Mouse (Mus musculus) intestine, embryonic 15.5 days (tissue): ENCODE data around the gene 1700001C19Rik. TPM values are rescaled to one million over a fixed set of nuclear protein-coding genes. Genes with fewer than 3 reads are reported as not detected.

ENCODE experiments used
- ATAC-seq: fragments of 200-750 bp; cut with Nextera tagmentation; 2 replicates; pipeline ENCODE4 v1.8.0; 2017; ENCODE audit warnings: moderate TSS enrichment, moderate library complexity
- H3K27ac ChIP-seq: fragments of 300-500 bp; sonication (generic); 2 replicates; pipeline ENCODE4 v1.5.1; 2015; ENCODE audit warnings: mild to moderate bottlenecking, inconsistent platforms
- H3K27me3 ChIP-seq: fragments of 300-500 bp; sonication (generic); replicated peaks from 2 replicates; pipeline ENCODE4 v1.6.1; 2015; ENCODE audit warnings: inconsistent platforms
- H3K36me3 ChIP-seq: fragments of 300-500 bp; sonication (generic); 2 replicates; pipeline ENCODE4 v1.6.1; 2015; ENCODE audit warnings: inconsistent platforms
- H3K4me1 ChIP-seq: fragments of 300-500 bp; sonication (generic); replicated peaks from 2 replicates; pipeline ENCODE4 v1.6.1; 2015; ENCODE audit warnings: inconsistent platforms
- H3K4me2 ChIP-seq: fragments of 300-500 bp; sonication (generic); replicated peaks from 2 replicates; pipeline ENCODE4 v1.6.1; 2015; ENCODE audit warnings: mild to moderate bottlenecking, inconsistent platforms
- H3K4me3 ChIP-seq: fragments of 300-500 bp; sonication (generic); replicated peaks from 2 replicates; pipeline ENCODE4 v1.5.1; 2015; ENCODE audit warnings: inconsistent platforms
- H3K9ac ChIP-seq: fragments of 300-500 bp; sonication (generic); 2 replicates; pipeline ENCODE4 v1.6.1; 2015; ENCODE audit warnings: inconsistent platforms
- H3K9me3 ChIP-seq: fragments of 300-500 bp; sonication (generic); 2 replicates; pipeline ENCODE4 v1.6.1; 2016; ENCODE audit warnings: inconsistent platforms
- WGBS: fragments of 180-500 bp; shearing (Covaris S2); methylation state at CpG from one replicate; pipeline ENCODE4 v1.1.7; 2015; 5-methylcytosine and 5-hydroxymethylcytosine counted together
- polyA plus RNA-seq: library from polyadenylated mRNA; unstranded; fragments of >200 nt; fragmentation: Nextera tagmentation; extraction: Ambion mirVana; gene quantifications from 2 replicates; pipeline ENCODE4 v1.2.1, GENCODE M21; 2015

The 1700001C19Rik gene
- polyA plus RNA-seq, result 0.28 and 0.38 TPM in 2 replicates

DNA sequence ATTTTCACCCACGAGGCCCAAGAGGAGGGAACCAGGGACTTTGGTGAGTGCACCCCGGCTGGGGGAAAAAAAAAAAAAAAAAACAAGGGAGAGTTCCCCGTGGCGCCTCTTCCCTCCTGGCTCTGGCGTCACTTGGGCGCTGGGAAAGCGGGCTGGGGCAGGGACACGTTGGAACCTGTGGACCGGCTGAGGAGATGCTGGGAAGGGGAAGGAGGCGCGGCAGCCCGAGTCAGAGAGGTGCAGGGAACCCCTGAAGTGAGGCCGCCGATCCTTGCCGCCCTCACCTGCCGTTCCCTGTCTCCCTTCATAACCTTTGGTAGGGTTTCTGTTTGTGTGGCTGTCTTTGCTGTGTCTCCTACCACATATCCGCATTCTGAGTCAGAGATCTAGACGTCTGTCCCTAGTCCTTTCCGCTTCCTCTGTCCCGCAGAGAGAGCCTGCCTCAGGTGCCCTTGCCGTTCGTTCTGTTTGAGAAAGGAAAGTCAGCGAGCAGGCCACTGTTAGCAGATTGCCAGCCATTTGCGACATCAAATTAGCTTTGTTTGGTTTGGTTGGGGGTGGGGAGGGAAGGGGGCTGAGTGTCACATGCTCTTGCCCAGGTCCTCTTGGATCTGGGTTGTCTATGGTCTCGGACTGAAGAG is at the start of gene 1700001C19Rik:
TSS of gene 1700001C19Rik (minus strand) at position 470 of the 641 bp plus-strand sequence.
- Histone ChIP-seq H3K36me3 (no peaks in the 10 kb centered on the region), H3K27ac (peak within 1 kb of the TSS; percentile 71), H3K4me3 (peak within 1 kb of the TSS; percentile 50), H3K27me3 (peaks cover 5% of the 10 kb centered on the region), H3K4me1 (peaks cover 36% of the 10 kb centered on the region), H3K4me2 (peak within 1 kb of the TSS; percentile 68), H3K9me3 (no peaks in the 10 kb centered on the region), H3K9ac (peak within 1 kb of the TSS; percentile 60)
- WGBS, result 5% methylated on average over 22 of the region's 25 CpGs
- 0 out of 2 replicates have a peak, but pooled peaks have one; percentile 4 for ATAC-seq

GRCm38 (mm10) chr17:47485791-47486190 is 48.6 kb upstream of the 1700001C19Rik start:
- peaks cover 21% of the 10 kb centered on the region for H3K4me1 ChIP-seq
- peak; percentile 22; the same call in 1 of the 2 replicates for ATAC-seq

DNA sequence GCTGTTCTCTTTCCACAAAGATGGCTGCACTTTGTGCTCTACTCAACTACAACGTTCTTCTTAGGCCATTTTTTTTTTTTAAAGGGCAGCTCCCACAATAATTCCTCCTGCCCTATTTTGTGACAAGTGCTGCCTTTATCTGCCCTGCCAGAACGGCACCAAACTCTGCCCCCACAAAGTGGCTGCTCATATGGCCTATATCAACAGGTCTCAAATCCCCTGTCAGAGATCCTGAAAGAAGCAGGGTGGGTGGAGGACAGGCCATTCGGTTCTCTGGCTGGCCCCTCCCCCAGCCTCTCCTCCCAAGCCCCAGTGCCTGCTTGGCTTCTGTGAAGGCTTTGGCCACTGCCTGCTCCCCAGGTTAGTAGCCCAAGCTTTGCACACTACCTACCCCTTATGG is 47.8 kb upstream of the 1700001C19Rik start:
- H3K27me3 ChIP-seq, result no peaks in the 10 kb centered on the region

More at GRCm38 (mm10) chr17:47485791-47486190, 48.6 kb upstream of the 1700001C19Rik start:
- H3K9me3 ChIP-seq, result no peaks in the 10 kb centered on the region
- H3K4me3 ChIP-seq, result no peak overlapping the region
- no peak overlapping the region for H3K9ac ChIP-seq
- no peaks in the 10 kb centered on the region for H3K27me3 ChIP-seq
- WGBS, result 54% methylated on average over 3 of the region's 3 CpGs
- peak overlapping the region; percentile 76 for H3K27ac ChIP-seq
- H3K4me2 ChIP-seq, result no peak overlapping the region
- peaks cover 12% of the 10 kb centered on the region for H3K36me3 ChIP-seq

GRCm38 (mm10) chr17:47484241-47484921 is 47.2 kb upstream of the 1700001C19Rik start:
- Histone ChIP-seq H3K27ac (peak overlapping the region; percentile 81), H3K9me3 (no peaks in the 10 kb centered on the region), H3K36me3 (peaks cover 4% of the 10 kb centered on the region; the same call in 1 of the 2 replicates), H3K4me3 (no peak overlapping the region), H3K4me1 (peaks cover 21% of the 10 kb centered on the region), H3K4me2 (0 out of 2 replicates have a peak overlapping the region, but pooled peaks have one; percentile 26), H3K27me3 (no peaks in the 10 kb centered on the region), H3K9ac (no peak overlapping the region)
- 26% methylated on average over 1 of the region's 1 CpGs for WGBS
- ATAC-seq, result peak; percentile 92

More for the DNA sequence above, 47.8 kb upstream of the 1700001C19Rik start:
- H3K27ac ChIP-seq, result peak overlapping the region; percentile 81
- ATAC-seq, result no peak
- H3K9ac ChIP-seq, result no peak overlapping the region
- peaks cover 7% of the 10 kb centered on the region; the same call in 1 of the 2 replicates for H3K36me3 ChIP-seq
- WGBS, result 4% methylated on average over 3 of the region's 3 CpGs
- no peak overlapping the region for H3K4me3 ChIP-seq
- H3K9me3 ChIP-seq, result no peaks in the 10 kb centered on the region
- H3K4me1 ChIP-seq, result peaks cover 21% of the 10 kb centered on the region
- 0 out of 2 replicates have a peak overlapping the region, but pooled peaks have one; percentile 26 for H3K4me2 ChIP-seq

DNA sequence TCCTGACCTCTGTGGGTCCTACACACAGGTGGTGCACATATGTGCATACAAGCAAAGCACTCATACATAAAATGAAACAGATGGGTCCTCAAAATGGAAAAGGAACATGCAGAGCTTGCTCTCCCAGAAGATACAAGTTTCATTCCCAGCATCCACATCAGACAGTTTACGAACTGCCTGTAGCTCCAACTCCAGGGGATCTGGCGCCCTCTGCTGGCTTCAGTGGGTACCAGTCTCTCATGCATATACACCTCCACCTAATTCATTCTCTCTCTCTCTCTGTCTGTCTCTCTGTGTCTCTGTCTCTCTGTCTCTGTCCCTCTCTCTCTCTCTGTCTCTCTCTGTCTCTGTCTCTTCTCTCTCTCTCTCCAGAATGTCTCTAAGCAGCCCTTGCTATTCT is 45.2 kb upstream of the 1700001C19Rik start:
- no peaks in the 10 kb centered on the region for H3K27me3 ChIP-seq
- H3K4me2 ChIP-seq, result no peak overlapping the region
- no peak overlapping the region for H3K27ac ChIP-seq
- H3K4me1 ChIP-seq, result peaks cover 21% of the 10 kb centered on the region
- ATAC-seq, result no peak
- no peak overlapping the region for H3K4me3 ChIP-seq
- WGBS, result 48% methylated on average over 2 of the region's 2 CpGs
- no peak overlapping the region for H3K9ac ChIP-seq
- H3K36me3 ChIP-seq, result no peaks in the 10 kb centered on the region
- no peaks in the 10 kb centered on the region for H3K9me3 ChIP-seq

DNA sequence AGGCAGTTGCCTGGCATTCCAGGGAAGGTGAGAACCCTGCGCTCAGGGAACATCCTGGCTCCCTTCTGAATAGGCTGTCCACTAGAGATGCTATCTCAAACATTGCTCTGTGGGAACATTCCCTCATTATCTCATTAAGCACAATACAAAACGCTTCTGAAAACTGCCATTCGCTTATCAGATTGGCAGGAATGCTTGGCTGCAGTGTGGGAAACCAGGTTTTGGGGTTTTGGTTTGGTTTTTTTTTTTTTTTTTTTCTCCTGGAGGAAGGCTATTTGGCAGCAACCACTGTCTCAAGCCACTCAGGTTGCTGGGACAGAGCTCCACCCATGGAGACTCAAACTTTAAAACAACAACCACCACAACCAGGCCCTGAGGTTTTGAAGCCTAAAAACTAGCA is 42.7 kb upstream of the 1700001C19Rik start:
- Histone ChIP-seq H3K4me3 (no peak overlapping the region), H3K36me3 (no peaks in the 10 kb centered on the region), H3K27me3 (no peaks in the 10 kb centered on the region), H3K27ac (no peak overlapping the region), H3K9me3 (no peaks in the 10 kb centered on the region), H3K4me2 (no peak overlapping the region), H3K9ac (no peak overlapping the region), H3K4me1 (peaks cover 12% of the 10 kb centered on the region)
- no peak for ATAC-seq
- WGBS, result 45% methylated on average over 3 of the region's 3 CpGs

GRCm38 (mm10) chr17:47475714-47476113 is 38.5 kb upstream of the 1700001C19Rik start:
- peaks cover 20% of the 10 kb centered on the region for H3K4me1 ChIP-seq
- H3K36me3 ChIP-seq, result no peaks in the 10 kb centered on the region
- H3K4me3 ChIP-seq, result no peak overlapping the region
- no peaks in the 10 kb centered on the region for H3K9me3 ChIP-seq
- no peak overlapping the region for H3K4me2 ChIP-seq
- ATAC-seq, result no peak
- WGBS, result 61% methylated on average over 3 of the region's 3 CpGs
- H3K9ac ChIP-seq, result no peak overlapping the region
- no peaks in the 10 kb centered on the region for H3K27me3 ChIP-seq
- no peak overlapping the region for H3K27ac ChIP-seq

DNA sequence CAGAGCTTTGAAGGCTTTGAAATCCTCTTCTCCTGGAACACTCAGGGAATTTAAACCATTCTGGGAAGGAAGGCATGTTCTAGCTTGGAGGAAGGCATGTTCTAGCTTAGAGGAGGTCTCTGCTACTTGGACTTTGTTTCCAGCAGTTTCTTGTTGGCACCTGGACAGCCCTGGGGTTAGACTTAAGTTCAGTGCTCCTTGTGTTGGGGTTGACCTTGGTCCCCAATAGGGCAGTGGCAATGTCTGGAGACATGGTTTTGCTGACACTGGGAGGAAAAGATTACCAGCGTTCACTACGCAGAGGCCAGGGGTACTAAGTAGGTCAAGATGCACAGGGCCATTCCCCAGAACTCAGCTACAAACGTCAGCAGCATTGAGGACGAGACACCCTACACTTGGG is 38.0 kb upstream of the 1700001C19Rik start:
- no peak overlapping the region for H3K4me3 ChIP-seq
- no peaks in the 10 kb centered on the region for H3K36me3 ChIP-seq
- peaks cover 21% of the 10 kb centered on the region for H3K4me1 ChIP-seq
- no peak overlapping the region for H3K9ac ChIP-seq
- WGBS, result 88% methylated on average over 4 of the region's 4 CpGs
- no peak overlapping the region for H3K27ac ChIP-seq
- no peak overlapping the region for H3K4me2 ChIP-seq
- no peaks in the 10 kb centered on the region for H3K9me3 ChIP-seq
- ATAC-seq, result no peak
- H3K27me3 ChIP-seq, result no peaks in the 10 kb centered on the region

DNA sequence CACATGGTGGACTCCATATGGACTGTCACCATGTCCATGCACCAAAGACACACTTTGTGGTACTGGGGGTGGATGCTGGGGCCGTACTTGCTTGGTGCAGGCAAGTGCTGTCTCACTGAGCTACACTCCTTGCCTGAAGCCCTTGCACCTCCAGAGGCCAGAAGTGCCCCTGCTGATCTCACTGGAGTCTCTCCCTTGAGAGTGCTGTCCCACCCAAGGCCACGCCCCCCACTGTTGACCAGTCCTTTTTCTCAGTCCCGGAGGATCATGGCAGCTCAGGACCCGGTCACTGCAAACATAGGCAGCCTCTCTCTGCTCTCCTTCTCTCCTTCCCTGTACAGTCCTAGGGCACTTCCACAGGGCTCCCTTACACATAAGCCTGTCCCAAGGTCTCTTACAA is 37.1 kb upstream of the 1700001C19Rik start:
- WGBS, result 63% methylated on average over 4 of the region's 4 CpGs
- H3K9me3 ChIP-seq, result no peaks in the 10 kb centered on the region
- no peak overlapping the region for H3K4me2 ChIP-seq
- no peak overlapping the region for H3K27ac ChIP-seq
- H3K4me1 ChIP-seq, result peaks cover 23% of the 10 kb centered on the region
- no peak for ATAC-seq
- no peaks in the 10 kb centered on the region for H3K27me3 ChIP-seq
- no peaks in the 10 kb centered on the region for H3K36me3 ChIP-seq
- no peak overlapping the region for H3K9ac ChIP-seq
- no peak overlapping the region for H3K4me3 ChIP-seq

DNA sequence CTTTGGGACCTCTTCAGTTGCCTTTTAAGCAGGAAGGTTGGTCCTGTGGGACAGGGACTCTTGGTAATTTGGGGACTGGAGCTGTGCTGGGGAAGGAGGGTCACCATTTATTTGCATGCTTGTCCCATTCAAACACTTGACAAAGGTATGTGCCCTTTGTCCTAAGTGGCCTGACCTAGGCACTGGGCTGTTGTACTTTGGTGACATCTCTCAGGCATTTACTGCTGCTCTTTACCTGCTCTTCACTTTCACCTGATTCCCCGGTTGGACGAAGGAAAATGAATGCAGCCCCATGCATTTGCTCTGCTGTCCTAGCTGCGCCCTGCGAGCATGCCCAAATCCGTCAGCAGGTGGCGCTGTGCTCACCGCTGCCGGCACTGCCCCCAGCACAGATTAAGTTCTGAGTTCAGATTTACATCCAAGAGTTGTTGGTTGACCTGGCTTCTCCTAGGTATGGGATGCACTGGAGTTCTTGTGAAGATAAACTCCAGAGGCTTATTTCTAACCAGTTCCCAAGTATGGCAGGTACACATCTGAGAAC is 36.3 kb upstream of the 1700001C19Rik start:
- Histone ChIP-seq H3K27ac (no peak overlapping the region), H3K9me3 (no peaks in the 10 kb centered on the region), H3K4me2 (no peak overlapping the region), H3K27me3 (no peaks in the 10 kb centered on the region), H3K4me3 (no peak overlapping the region), H3K36me3 (no peaks in the 10 kb centered on the region), H3K9ac (no peak overlapping the region), H3K4me1 (peaks cover 25% of the 10 kb centered on the region)
- ATAC-seq, result peak; percentile 15; the same call in 1 of the 2 replicates
- WGBS, result 11% methylated on average over 8 of the region's 8 CpGs

GRCm38 (mm10) chr17:47472435-47473350 is 35.5 kb upstream of the 1700001C19Rik start:
- no peaks in the 10 kb centered on the region for H3K36me3 ChIP-seq
- peaks cover 33% of the 10 kb centered on the region for H3K4me1 ChIP-seq
- H3K27me3 ChIP-seq, result 0 out of 2 replicates have a peak, but pooled peaks cover 1% of the 10 kb centered on the region
- no peak overlapping the region for H3K9ac ChIP-seq
- H3K9me3 ChIP-seq, result no peaks in the 10 kb centered on the region
- ATAC-seq, result peak; percentile 21; the same call in 1 of the 2 replicates
- no peak overlapping the region for H3K4me3 ChIP-seq
- 34% methylated on average over 15 of the region's 15 CpGs for WGBS
- no peak overlapping the region for H3K27ac ChIP-seq
- no peak overlapping the region for H3K4me2 ChIP-seq
